Mouse (Mus musculus) mouse embryonic stem cell (cell line): Measurements from ENCODE around the gene Elf2.
"Not testable (repeated sequence)": the region's sequence is repeated elsewhere in the genome, so short reads cannot be mapped to it uniquely, and the experiment has no call there.

Experiments
- in situ Hi-C, 2 experiments: fragments of 300-500 bp; cut with MboI; formaldehyde crosslinking; loops; 1 replicate in 1 of 2; 3 replicates in 1 of 2; pipeline ENCODE4 v1.14.3; 2019 to 2020; ENCODE audit warnings: low sequenced_read_pairs in 2 of 2, low pct_unique_long_range_greater_than_20kb in 1 of 2, mixed read lengths in 1 of 2; ENCODE audit not compliant: unreplicated experiment in 1 of 2

Elf2 gene

GRCm38 (mm10) chr3:51364703-51365516 is 24.4 kb upstream of the Elf2 start:
- in situ Hi-C loops, result no loop called here

- in situ Hi-C loops, result no loop called here
Observed at GRCm38 (mm10) chr3:51361066-51361465, 20.6 kb upstream of the Elf2 start.

- in situ Hi-C loops, result loop anchor here (10.0 kb wide), 1 partner anchor 125 kb away; no protein-coding TSS in a partner anchor
Observed at GRCm38 (mm10) chr3:51359558-51360307, 19.3 kb upstream of the Elf2 start.

- in situ Hi-C loops, result loop anchor here (10.0 kb wide), 1 partner anchor 124 kb away; no protein-coding TSS in a partner anchor
Observed at GRCm38 (mm10) chr3:51358660-51359557, 18.4 kb upstream of the Elf2 start.

- in situ Hi-C loops, result loop anchor here (10.0 kb wide), 1 partner anchor 123 kb away; no protein-coding TSS in a partner anchor
Observed at GRCm38 (mm10) chr3:51358181-51358580, 17.7 kb upstream of the Elf2 start.

- in situ Hi-C loops, result loop anchor here (10.0 kb wide), 1 partner anchor 123 kb away; no protein-coding TSS in a partner anchor
Observed at GRCm38 (mm10) chr3:51357624-51358023, 17.2 kb upstream of the Elf2 start.

GRCm38 (mm10) chr3:51357078-51357477 is 16.6 kb upstream of the Elf2 start:
- in situ Hi-C loops, result loop anchor here (10.0 kb wide), 1 partner anchor 122 kb away; no protein-coding TSS in a partner anchor

- in situ Hi-C loops, result loop anchor here (10.0 kb wide), 1 partner anchor 120 kb away; no protein-coding TSS in a partner anchor
Observed at GRCm38 (mm10) chr3:51354956-51355355, 14.5 kb upstream of the Elf2 start.

GRCm38 (mm10) chr3:51354034-51354427 is 13.6 kb upstream of the Elf2 start:
- in situ Hi-C loops, result loop anchor here (10.0 kb wide), 1 partner anchor 119 kb away; no protein-coding TSS in a partner anchor

- in situ Hi-C loops, result loop anchor here (10.0 kb wide), 1 partner anchor 119 kb away; no protein-coding TSS in a partner anchor
Observed at GRCm38 (mm10) chr3:51353325-51354033, 13.0 kb upstream of the Elf2 start.

GRCm38 (mm10) chr3:51350806-51351205 is 10.3 kb upstream of the Elf2 start:
- in situ Hi-C loops, result loop anchor here (10.0 kb wide), 1 partner anchor 116 kb away; no protein-coding TSS in a partner anchor

GRCm38 (mm10) chr3:51348646-51349238 is 8.3 kb upstream of the Elf2 start:
- in situ Hi-C loops, result no loop called here

GRCm38 (mm10) chr3:51345017-51345416 is 4.6 kb upstream of the Elf2 start:
- in situ Hi-C loops, result not testable (repeated sequence)

- in situ Hi-C loops, result not testable (repeated sequence)
Observed at GRCm38 (mm10) chr3:51344182-51344581, 3.7 kb upstream of the Elf2 start.

GRCm38 (mm10) chr3:51343260-51343659 is 2.8 kb upstream of the Elf2 start:
- in situ Hi-C loops, result no loop called here

- in situ Hi-C loops, result no loop called here
Observed at GRCm38 (mm10) chr3:51342152-51342551, 1.7 kb upstream of the Elf2 start.
